9 mouse cellular contexts compared by ENCODE assay signal in the genomic region with DNA sequence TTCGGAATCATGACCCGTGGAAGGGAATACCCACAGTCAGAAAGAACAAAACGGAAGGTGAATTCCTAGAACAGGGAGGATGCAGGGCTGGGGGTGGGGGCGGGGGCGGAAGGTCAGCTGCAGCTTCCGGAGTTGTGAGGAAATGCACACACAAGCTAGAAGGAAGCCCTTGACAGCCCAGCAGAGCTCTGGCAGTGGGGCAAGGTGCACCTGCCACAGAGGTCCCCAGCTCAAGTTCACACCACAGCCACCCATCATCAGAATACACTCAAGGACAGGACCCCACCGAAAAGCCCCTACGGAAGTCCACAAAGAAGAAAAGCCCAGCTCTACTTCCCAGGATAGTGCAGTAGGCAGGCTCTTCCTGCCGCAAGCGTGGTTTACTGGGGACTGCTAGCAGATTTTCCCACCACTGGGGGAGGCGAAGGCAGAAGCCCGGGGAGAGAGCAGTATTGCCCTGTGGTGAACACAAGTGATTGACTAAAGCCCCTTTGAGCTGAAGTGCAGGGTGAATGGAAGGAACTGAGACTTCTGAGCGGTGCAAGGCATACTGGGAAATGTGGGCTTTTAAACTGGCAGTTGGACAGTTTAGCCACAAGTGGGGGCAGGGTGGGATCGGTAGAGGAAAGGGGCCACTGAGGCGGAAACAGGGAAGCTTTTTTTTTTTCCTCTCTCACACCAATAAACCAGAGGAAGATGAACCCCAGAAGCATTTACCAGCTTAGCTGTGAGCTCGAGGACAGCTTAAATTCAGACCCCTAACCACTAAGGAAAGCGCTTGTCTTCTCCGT. TPM values are rescaled to one million over a fixed set of nuclear protein-coding genes. Genes with fewer than 3 reads are reported as not detected.
A peak's percentile ranks its signal among the peaks of the same experiment; 100 is the strongest.
DNase-seq lines count a peak whose midpoint lies in the region; ATAC-seq and TF ChIP-seq lines count a peak whose summit lies in the region.
"Had no signal": no experiment of that assay in that cellular context is flagged by ENCODE, and none has a peak within 500 bp of the region (broad histone marks: within the 10 kb centered on the region; RNA-seq: fewer than 3 reads in every experiment).

No protein-coding gene starts in this region.

- no peak for TF ChIP-seq EP300 in stomach, postnatal 0 days (optimal IDR thresholded peaks at IDR 0.05)

- no peaks in the 10 kb centered on the region for H3K27me3 ChIP-seq in kidney, embryonic 15.5 days
- H3K27me3 ChIP-seq in intestine, embryonic 16.5 days (replicated peaks; ENCODE audit: control insufficient read depth, insufficient read depth, low read length), result no peaks in the 10 kb centered on the region
- H3K27me3 ChIP-seq in stomach, postnatal 0 days (ENCODE audit: control insufficient read depth, insufficient read depth, low read length), result no peaks in the 10 kb centered on the region

- H3K36me3 ChIP-seq in kidney, embryonic 15.5 days, result no peaks in the 10 kb centered on the region
- no peaks in the 10 kb centered on the region for H3K36me3 ChIP-seq in intestine, embryonic 16.5 days (ENCODE audit: control insufficient read depth, insufficient read depth, low read length)
- H3K36me3 ChIP-seq in stomach, postnatal 0 days (ENCODE audit: control insufficient read depth, insufficient read depth, low read length), result no peaks in the 10 kb centered on the region

- TF ChIP-seq CTCF in stomach, postnatal 0 days (IDR thresholded peaks at IDR 0.05; ENCODE audit: low read depth), result no peak

- peaks cover 19% of the 10 kb centered on the region for H3K4me1 ChIP-seq in kidney, embryonic 15.5 days
- H3K4me1 ChIP-seq in intestine, embryonic 16.5 days (ENCODE audit: control insufficient read depth, insufficient read depth, low read length), result 0 out of 2 replicates have a peak, but pooled peaks cover 2% of the 10 kb centered on the region
- H3K4me1 ChIP-seq in stomach, postnatal 0 days (replicated peaks; ENCODE audit: control insufficient read depth, insufficient read depth), result no peaks in the 10 kb centered on the region

- H3K9ac ChIP-seq in kidney, embryonic 15.5 days, result no peak overlapping the region
- H3K9ac ChIP-seq in intestine, embryonic 16.5 days (ENCODE audit: low read depth, low read length), result 0 out of 2 replicates have a peak overlapping the region, but pooled peaks have one; percentile 11
- no peak overlapping the region for H3K9ac ChIP-seq in stomach, postnatal 0 days (ENCODE audit: low read length)

- DNase-seq in kidney, adult 11 months, result no peak
- peak; percentile 30 for DNase-seq in c-Kit-positive CD71-positive TER-119-negative erythroid progenitor cells, embryonic 14.5 days (ENCODE audit: low read depth)
- peak; percentile 59 for DNase-seq in lung, postnatal 36 days
- no peak for DNase-seq in stomach, postnatal 0 days (ENCODE audit: low spot score)
- no peak for DNase-seq in layer of hippocampus, adult 11-12 months (ENCODE audit: low spot score)
- DNase-seq in adrenal gland, postnatal 25 days, result no peak

- peak; percentile 43; the same call in 1 of the 2 replicates for ATAC-seq in kidney, embryonic 15.5 days (replicated peaks; ENCODE audit: low FRiP score)
- ATAC-seq in intestine, embryonic 16.5 days, result no peak
- peak; percentile 51; the same call in 1 of the 2 replicates for ATAC-seq in stomach, postnatal 0 days (ENCODE audit: low FRiP score, low TSS enrichment)

- WGBS in kidney, embryonic 15.5 days, result 44% methylated on average over 18 of the region's 18 CpGs
- 57% methylated on average over 18 of the region's 18 CpGs for WGBS in intestine, embryonic 16.5 days
- WGBS in stomach, postnatal 0 days, result 55% methylated on average over 18 of the region's 18 CpGs

- peaks cover 2% of the 10 kb centered on the region; the same call in 1 of the 2 replicates for H3K9me3 ChIP-seq in kidney, embryonic 15.5 days (replicated peaks)
- no peaks in the 10 kb centered on the region for H3K9me3 ChIP-seq in intestine, embryonic 16.5 days (ENCODE audit: control insufficient read depth, low read length)
- no peaks in the 10 kb centered on the region for H3K9me3 ChIP-seq in stomach, postnatal 0 days (ENCODE audit: control insufficient read depth, low read length)

- H3K4me3 ChIP-seq in kidney, embryonic 15.5 days (replicated peaks), result no peak overlapping the region
- no peak overlapping the region for H3K4me3 ChIP-seq in intestine, embryonic 16.5 days (ENCODE audit: low read length)
- no peak overlapping the region for H3K4me3 ChIP-seq in stomach, postnatal 0 days (ENCODE audit: low read depth, low read length)

- H3K4me2 ChIP-seq in kidney, embryonic 15.5 days, result peak overlapping the region; percentile 40
- peak overlapping the region; percentile 11; the same call in 1 of the 2 replicates for H3K4me2 ChIP-seq in intestine, embryonic 16.5 days (ENCODE audit: low read depth, low read length)
- no peak overlapping the region for H3K4me2 ChIP-seq in stomach, postnatal 0 days (replicated peaks; ENCODE audit: low read depth)

- H3K27ac ChIP-seq in kidney, embryonic 15.5 days, result peak overlapping the region; percentile 85
- peak overlapping the region; percentile 49 for H3K27ac ChIP-seq in intestine, embryonic 16.5 days (ENCODE audit: low read length)
- no peak overlapping the region for H3K27ac ChIP-seq in stomach, postnatal 0 days (replicated peaks)

RNA-seq across cellular contexts. Expression of a gene that starts 2.5 kb away (rescaled TPM):
- polyA plus RNA-seq in kidney, embryonic 15.5 days (2015; fragmentation: Nextera tagmentation; extraction: Ambion mirVana), result not detected in 2 replicates
- polyA plus RNA-seq in intestine, embryonic 16.5 days (2015; fragmentation: Nextera tagmentation; extraction: Ambion mirVana), result not detected in 2 replicates
- polyA plus RNA-seq in stomach, postnatal 0 days (2015; fragmentation: Nextera tagmentation; extraction: Ambion mirVana), result not detected in 2 replicates
- total RNA-seq in adrenal gland, postnatal 25 days (2021), result not detected in 2 replicates
- polyA plus RNA-seq: embryonic facial prominence, embryonic 11.5 days had no signal

RNA-seq across cellular contexts. Expression of a gene that starts 11.7 kb away (rescaled TPM):
- polyA plus RNA-seq in kidney, embryonic 15.5 days (2015; fragmentation: Nextera tagmentation; extraction: Ambion mirVana), result 17.7 and 17.8 TPM in 2 replicates
- polyA plus RNA-seq in intestine, embryonic 16.5 days (2015; fragmentation: Nextera tagmentation; extraction: Ambion mirVana), result 13.1 and 13.3 TPM in 2 replicates
- 8.2 TPM in 2 replicates for polyA plus RNA-seq in stomach, postnatal 0 days (2015; fragmentation: Nextera tagmentation; extraction: Ambion mirVana)
- total RNA-seq in adrenal gland, postnatal 25 days (2021), result 6.1 and 8.9 TPM in 2 replicates

Comparison
In these comparisons a context has a peak if more than half of its experiments do, and no peak if none do; other contexts are left out.
1. DNase-seq: peak in c-Kit-positive CD71-positive TER-119-negative erythroid progenitor cells, embryonic 14.5 days (single experiment) and lung, postnatal 36 days (single experiment); none in kidney, adult 11 months (single experiment), stomach, postnatal 0 days (single experiment), layer of hippocampus, adult 11-12 months (single experiment) and adrenal gland, postnatal 25 days (single experiment).